Mouse (Mus musculus) adrenal gland, postnatal 25 days (tissue): ENCODE data around the gene Col8a1. TPM values are rescaled to one million over a fixed set of nuclear protein-coding genes. Genes with fewer than 3 reads are reported as not detected.

ENCODE experiments used
- DNase-seq: peaks from one replicate; pipeline ENCODE4 v3.0.0; 2021; ENCODE audit warnings: mixed read lengths
- long read RNA-seq: library from polyadenylated mRNA; stranded (forward); transcript quantifications from one replicate; pipeline ENCODE4 v2.0.0, GENCODE M21; 2021
- total RNA-seq: library from RNA; stranded (reverse); gene quantifications from 2 replicates; pipeline ENCODE4 v1.2.3, GENCODE M21; 2021

Gene Col8a1
- total RNA-seq, result 2.9 TPM in 2 replicates
- long read RNA-seq, full-length matches to known transcripts, result 2 of 2 reads
- long read RNA-seq, partial matches to known transcripts, result 0 of 2 reads
- long read RNA-seq, other reads (novel, unspliced or antisense), result 0 of 2 reads

DNA sequence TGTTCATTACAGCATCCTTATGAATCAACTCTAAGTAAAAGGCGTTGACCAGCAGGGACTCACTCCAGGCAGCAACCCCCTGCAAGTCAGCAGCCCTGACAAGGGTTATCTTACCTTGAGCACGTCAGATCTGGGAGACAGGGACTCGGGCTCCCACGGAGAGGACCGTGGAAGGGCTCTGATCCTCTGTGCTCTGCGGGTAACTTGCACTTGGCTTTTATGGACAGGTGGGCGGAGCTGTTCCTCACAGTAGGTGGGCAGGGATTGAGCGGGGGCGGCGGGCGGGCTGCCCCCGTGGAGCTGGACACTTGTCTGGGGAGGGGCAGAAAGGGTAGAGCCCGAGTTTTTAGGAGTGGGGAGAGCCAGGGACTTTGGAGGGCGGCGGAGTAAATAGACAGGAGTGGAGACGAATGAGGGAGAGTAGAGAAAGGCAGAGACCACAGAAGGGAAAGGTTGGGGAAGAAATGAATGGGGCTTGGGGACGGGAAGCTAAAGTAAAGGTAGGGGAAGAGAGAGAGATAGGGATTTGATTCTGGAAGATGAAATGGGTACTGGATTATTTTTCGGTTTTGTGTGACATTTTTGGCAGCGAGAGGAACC is at the start of gene Col8a1:
Gene Col8a1, minus strand, starts transcription at position 212 of the 600 bp plus-strand sequence.
- DNase-seq, result peak; percentile 12

DNA sequence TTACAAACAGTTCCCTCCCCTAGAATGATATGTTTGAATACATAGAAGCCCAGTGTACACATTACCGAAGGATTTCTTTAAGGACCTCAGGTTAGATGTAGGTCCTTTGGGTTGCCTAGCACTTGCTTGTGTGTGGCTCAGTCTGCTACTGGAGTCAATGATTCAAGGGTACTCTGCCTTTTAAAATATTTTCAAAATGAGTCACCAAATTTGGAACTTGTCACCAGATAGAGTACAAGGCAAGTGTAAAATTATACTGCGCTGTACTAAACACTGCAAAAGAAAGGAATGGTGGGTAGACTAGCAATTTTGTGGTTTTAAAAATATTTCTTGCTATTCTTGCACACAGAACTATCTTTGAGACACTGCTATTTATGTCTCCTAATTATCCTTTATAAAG is 47.3 kb upstream of the Col8a1 start:
- DNase-seq, result no peak

GRCm38 (mm10) chr16:57796321-57796720 is 41.8 kb upstream of the Col8a1 start:
- no peak for DNase-seq

DNA sequence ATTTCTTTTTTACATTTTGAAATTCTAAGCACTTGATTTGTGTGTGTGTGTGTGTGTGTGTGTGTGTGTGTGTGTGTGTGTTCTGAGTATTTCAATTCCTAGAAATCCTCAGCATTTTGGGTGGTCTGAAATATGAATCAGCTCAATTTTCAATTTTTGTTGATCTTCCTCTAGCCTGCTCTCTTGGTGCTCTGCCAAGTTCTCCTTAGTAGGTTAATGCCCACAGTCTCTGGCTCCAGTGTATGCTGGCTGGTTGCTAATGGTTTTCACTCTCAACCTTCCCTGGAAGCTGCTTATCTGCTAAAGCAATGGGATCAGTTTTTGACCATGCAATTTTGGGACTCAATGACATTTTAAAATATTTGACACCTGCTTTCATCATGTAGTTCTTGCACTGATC is 24.5 kb upstream of the Col8a1 start:
- DNase-seq, result no peak

- DNase-seq, result no peak
Observed at GRCm38 (mm10) chr16:57765615-57766014, 11.1 kb upstream of the Col8a1 start.

GRCm38 (mm10) chr16:57759862-57760261 is 5.3 kb upstream of the Col8a1 start:
- DNase-seq, result no peak

DNA sequence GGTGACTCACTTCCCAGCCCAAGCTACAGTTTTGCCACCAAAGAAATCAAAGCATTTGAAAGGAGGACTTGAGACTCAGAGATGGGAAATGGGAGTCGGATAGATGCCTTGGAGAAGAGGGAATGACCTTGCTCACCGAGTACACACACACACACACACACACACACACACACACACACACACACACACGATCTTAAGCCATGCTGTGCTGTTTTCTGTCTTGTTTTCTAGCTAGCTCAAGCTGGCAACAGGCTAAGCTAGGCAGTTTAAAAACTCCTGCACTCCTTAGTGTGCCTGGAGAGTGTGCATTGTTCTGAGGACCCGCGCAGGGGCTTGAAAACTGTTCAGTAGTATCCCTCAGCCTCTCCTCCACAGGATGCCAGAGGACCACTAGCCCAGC is 1.2 kb upstream of the Col8a1 start:
- no peak for DNase-seq

DNA sequence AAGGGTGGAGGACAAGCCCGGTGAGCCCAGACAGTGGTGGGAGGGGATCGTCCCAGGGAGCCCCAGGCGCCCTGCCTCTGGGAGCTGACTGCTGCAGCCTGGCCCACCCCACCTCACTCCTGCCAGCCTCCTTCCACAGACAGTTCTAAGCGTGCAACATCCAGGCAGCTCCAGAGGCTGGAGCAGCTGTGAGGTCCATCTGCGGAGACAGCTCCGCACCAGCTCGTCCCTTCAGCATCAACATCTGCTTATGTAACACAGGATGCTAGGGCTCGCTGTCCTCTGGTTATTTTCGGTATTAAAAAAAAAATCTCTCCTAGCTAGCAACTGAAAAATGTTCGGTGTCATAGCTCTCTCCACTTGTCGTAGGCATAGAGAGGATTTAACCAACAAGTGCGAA is 704 bp upstream of the Col8a1 start:
- peak; percentile 10 for DNase-seq

DNA sequence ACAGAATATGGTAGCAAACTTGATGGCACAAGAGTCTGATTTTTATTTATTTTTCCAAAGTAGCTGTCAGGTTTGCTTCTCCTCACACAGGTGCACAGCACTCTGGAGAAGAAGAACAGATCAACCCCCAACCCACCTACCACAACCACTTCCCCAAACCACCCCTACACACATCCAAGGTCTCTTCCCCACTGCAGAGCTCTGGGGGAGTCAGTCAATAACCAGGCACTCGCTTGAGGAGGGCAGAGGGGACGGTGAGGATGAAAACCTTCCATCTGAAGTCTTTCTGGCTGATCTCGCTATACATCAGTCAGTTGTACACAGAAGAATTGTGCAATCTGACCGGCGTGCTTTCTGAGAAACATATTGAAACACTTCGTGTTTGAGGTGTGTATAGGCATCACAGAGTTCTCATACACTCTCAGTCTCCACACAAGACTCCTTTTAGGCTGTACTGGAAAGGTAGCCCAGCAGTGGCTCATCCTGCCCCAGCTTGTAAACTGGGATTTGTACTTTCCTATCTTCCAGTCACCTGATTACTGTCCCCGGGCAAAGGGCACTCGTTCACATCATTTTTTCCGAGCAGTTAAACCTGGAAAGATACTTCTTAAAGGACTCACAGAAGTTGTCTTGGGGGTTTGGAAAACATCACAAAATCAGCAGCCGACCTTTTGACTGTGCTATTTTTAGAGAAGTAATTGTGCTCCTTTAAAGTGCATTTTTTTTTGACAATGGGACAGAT is 827 bp downstream of the Col8a1 start:
- DNase-seq, result no peak

DNA sequence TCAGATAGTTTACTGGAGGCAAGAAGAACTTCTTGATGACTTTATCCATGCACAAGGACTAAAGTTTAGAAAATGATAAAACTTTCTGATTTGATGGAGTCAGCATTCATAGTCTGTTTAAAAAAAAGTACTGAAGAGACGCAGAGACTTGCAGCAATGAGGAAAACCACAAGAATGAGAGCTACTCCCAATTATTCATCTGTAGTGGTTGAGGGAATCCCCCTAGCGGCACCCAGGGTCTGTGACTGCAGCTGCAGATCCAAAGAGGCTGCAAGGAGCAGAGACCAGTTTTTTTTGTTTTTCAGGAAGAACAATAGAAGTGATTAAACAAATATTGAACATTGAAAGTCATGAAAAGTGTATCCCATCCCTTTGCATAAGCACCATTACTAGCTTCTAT is 4.0 kb downstream of the Col8a1 start:
- DNase-seq, result no peak

GRCm38 (mm10) chr16:57748093-57748492 is 6.4 kb downstream of the Col8a1 start:
- DNase-seq, result no peak

DNA sequence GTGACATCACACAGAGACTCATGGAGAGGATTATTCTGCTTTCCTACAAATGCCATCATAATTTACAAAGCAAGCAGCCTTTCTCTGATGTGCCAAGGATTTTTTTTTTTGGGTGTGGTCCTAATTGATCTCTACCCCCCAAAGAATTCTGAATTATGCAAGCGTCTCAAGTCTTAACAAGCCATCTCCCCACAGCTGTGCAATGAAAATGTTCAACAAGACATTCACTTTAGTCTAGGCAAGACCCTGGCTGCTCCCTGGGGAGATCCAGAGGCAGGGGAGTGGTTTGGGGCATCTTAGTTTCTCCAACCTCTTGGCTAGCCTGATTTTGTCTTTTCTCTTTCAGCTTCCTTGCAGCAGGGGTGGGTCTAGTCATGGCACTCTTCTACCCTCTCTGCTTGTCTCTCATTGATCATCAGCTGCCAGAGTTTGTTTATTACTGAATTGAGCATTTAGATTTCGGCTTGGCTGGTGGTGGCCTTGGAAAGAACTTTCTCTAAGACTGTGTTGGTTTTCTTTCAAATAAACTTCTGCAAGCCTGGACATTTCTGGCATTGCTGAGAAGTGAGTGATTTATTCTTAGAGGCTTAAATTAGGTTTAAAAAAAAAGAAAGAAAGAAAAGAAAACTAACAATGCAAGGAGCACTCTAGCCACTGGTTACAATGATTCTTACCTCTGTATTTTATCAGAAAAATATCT is 7.0 kb downstream of the Col8a1 start:
- no peak for DNase-seq

- no peak for DNase-seq
Observed at GRCm38 (mm10) chr16:57740169-57740568, 14.4 kb downstream of the Col8a1 start.

- DNase-seq, result no peak
Observed at GRCm38 (mm10) chr16:57734942-57735341, 19.6 kb downstream of the Col8a1 start.

- DNase-seq, result no peak
Observed at GRCm38 (mm10) chr16:57733545-57733944, 21.0 kb downstream of the Col8a1 start.

DNA sequence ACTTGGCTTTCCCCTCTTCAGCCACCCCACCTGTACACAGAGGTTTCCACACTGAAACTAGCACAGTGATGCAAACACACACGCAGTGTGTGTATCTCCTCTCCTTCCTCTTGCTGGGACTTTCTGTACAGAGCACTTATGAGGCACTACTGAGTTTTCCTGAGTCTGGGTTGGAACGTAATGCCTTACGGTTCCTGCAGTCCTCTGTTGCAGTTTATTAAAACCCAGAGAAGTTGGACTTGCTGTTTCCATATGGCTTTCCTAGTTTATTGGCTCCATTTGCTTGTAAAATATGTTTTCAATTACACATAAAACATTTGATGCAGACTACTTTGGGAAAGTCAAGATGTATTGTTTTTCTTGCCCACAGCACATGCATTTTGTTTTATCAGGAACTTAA is 21.4 kb downstream of the Col8a1 start:
- no peak for DNase-seq

GRCm38 (mm10) chr16:57724978-57725377 is 29.6 kb downstream of the Col8a1 start:
- no peak for DNase-seq

- DNase-seq, result no peak
Observed at GRCm38 (mm10) chr16:57718982-57719381, 35.6 kb downstream of the Col8a1 start.

DNA sequence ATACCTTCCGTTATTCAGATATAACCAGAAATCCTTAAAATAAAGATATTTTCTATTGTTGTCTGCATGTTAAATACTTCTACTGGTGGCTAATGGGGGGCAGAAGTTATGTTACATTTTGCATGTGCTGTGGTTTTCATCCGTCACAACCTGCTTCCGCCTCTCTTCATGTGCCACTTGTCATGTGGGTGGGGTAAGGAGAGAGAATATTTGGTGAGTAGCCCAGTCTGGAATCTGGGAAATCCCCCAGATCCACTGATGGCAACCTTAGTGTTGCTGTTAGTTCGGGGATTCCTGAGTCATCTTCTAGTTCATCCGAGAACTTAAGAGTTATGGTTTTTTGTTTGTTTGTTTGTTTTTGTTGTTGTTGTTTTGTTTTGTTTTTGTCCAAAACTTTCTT is 55.8 kb downstream of the Col8a1 start:
- no peak for DNase-seq

- no peak for DNase-seq
Observed at GRCm38 (mm10) chr16:57694694-57695093, 59.8 kb downstream of the Col8a1 start.

DNA sequence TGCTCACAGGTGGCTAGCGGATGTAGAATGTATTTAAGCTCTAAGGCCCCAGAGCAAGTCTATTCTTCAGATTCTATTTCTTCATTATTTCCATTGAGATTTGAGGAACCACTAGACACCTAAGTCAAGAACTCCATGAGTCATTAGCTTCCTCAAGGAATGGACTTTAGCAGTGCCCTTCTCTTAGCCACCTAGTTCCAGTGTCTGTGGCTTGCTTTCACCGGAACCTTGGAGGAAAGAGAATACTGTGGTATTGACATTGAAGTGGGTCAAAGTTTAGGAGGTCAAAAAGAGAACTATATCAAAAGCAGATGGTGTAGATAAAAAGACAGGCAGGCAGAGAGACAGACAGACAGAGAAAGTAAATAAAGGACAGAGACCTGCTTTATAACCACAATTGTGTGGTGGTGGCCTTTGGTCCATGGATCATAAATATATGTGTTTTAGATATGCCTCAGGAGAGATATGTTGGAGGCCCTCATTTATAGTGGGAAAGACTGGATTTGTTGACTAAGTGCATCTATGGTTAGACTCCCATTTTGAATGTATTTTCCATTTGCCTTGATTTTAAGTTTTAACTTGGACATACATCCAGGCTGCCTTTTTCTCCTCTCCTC is 60.5 kb downstream of the Col8a1 start:
- no peak for DNase-seq

DNA sequence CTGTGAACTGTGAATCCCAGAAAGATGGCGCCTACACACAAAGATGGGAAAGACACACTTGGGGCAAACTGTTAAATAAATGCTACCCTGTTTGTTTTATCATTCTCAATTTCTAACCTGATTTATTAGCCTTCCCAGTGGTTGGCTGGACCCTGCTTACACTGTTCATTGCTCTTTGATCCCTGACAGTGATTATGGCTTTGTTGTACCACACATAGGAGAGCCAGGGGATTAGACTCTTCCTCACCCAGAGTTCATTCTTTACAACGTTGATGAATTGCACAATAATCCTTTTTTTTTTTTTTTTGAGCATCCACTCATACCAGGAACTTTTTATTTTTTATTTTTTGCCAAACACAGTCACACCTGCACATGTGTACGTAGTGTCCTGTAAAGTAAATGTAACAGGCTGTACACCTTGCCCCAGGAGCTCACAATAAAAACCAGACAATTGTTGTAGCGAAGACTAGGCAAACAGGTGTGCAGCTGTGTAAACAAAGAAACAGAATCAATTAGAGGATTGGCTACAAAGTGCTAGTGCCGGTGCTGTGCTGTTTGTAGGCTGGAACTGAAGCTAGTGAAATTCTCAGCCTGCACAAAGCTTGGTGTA is 68.6 kb downstream of the Col8a1 start:
- DNase-seq, result no peak
